ENCODE assay signal across 17 mouse cellular contexts in the genomic region with DNA sequence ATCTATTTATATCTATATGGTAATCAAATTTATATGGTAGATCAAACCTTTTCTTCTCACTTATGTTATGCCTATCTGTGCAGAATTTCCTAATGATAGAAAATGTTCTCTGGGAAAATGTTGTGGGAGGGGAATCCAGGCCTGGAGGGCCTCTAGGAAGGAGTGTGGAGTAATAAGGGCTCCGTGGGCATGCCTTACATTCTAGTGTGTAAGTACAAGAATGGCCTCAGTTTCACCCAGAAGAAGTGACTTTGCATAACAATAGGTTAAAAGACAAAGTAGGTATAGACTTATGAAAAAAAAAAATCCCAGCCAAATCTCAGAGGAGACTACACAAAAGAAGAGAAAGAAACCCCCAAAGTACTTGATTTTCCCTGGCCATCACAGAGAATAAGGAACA.
DNase-seq lines count a peak whose midpoint lies in the region; ATAC-seq and TF ChIP-seq lines count a peak whose summit lies in the region.
"Had no signal": no experiment of that assay in that cellular context is flagged by ENCODE, and none has a peak within 500 bp of the region (broad histone marks: within the 10 kb centered on the region; RNA-seq: fewer than 3 reads in every experiment).

No protein-coding gene starts in this region.

- TF ChIP-seq CTCF in heart, adult 2 months (IDR thresholded peaks at IDR 0.05), result no peak
- TF ChIP-seq CTCF in heart, postnatal 0 days (IDR thresholded peaks at IDR 0.05; ENCODE audit: low read depth), result no peak

- no peak overlapping the region for H3K4me2 ChIP-seq in heart, postnatal 0 days (ENCODE audit: low read depth, low read length)
- no peak overlapping the region for H3K4me2 ChIP-seq in midbrain, embryonic 12.5 days (replicated peaks)
- H3K4me2 ChIP-seq in midbrain, embryonic 15.5 days, result no peak overlapping the region
- no peak overlapping the region for H3K4me2 ChIP-seq in kidney, embryonic 14.5 days (replicated peaks; ENCODE audit: low read depth, low read length)
- H3K4me2 ChIP-seq: embryonic facial prominence, embryonic 13.5 days; forebrain, embryonic 12.5 days; hindbrain, embryonic 13.5 days; intestine, embryonic 15.5 days had no signal

- H3K9ac ChIP-seq in heart, adult 2 months (ENCODE audit: low read depth, low read length), result no peak overlapping the region
- no peak overlapping the region for H3K9ac ChIP-seq in heart, postnatal 0 days (replicated peaks; ENCODE audit: low read depth, low read length)
- no peak overlapping the region for H3K9ac ChIP-seq in midbrain, embryonic 12.5 days (replicated peaks)
- no peak overlapping the region for H3K9ac ChIP-seq in midbrain, embryonic 15.5 days
- H3K9ac ChIP-seq in kidney, embryonic 14.5 days (ENCODE audit: low read depth, low read length), result no peak overlapping the region
- H3K9ac ChIP-seq: embryonic facial prominence, embryonic 13.5 days; forebrain, embryonic 12.5 days; hindbrain, embryonic 13.5 days; intestine, embryonic 15.5 days had no signal

- H3K4me3 ChIP-seq in heart, adult 2 months, result no peak overlapping the region
- no peak overlapping the region for H3K4me3 ChIP-seq in heart, postnatal 0 days (ENCODE audit: low read depth, low read length)
- no peak overlapping the region for H3K4me3 ChIP-seq in midbrain, embryonic 12.5 days
- no peak overlapping the region for H3K4me3 ChIP-seq in midbrain, embryonic 15.5 days
- no peak overlapping the region for H3K4me3 ChIP-seq in kidney, embryonic 14.5 days (ENCODE audit: low read length)
- H3K4me3 ChIP-seq: embryonic facial prominence, embryonic 13.5 days; forebrain, embryonic 12.5 days; hindbrain, embryonic 13.5 days; intestine, embryonic 15.5 days had no signal

- WGBS in heart, adult 2 months, result 88% methylated on average over 1 of the region's 1 CpGs
- WGBS in heart, postnatal 0 days, result 87% methylated on average over 1 of the region's 1 CpGs
- WGBS in midbrain, embryonic 12.5 days, result 23% methylated on average over 1 of the region's 1 CpGs
- 24% methylated on average over 1 of the region's 1 CpGs for WGBS in midbrain, embryonic 15.5 days
- WGBS in kidney, embryonic 14.5 days, result 81% methylated on average over 1 of the region's 1 CpGs

- no peaks in the 10 kb centered on the region for H3K36me3 ChIP-seq in heart, adult 2 months (ENCODE audit: control insufficient read depth, insufficient read depth, low read length)
- H3K36me3 ChIP-seq in heart, postnatal 0 days (replicated peaks; ENCODE audit: control insufficient read depth, insufficient read depth, low read length), result no peaks in the 10 kb centered on the region; the same call in 1 of the 2 replicates
- no peaks in the 10 kb centered on the region for H3K36me3 ChIP-seq in midbrain, embryonic 12.5 days
- no peaks in the 10 kb centered on the region for H3K36me3 ChIP-seq in midbrain, embryonic 15.5 days (replicated peaks)
- H3K36me3 ChIP-seq in kidney, embryonic 14.5 days (ENCODE audit: control insufficient read depth, insufficient read depth, low read length), result no peaks in the 10 kb centered on the region
- H3K36me3 ChIP-seq: embryonic facial prominence, embryonic 13.5 days; forebrain, embryonic 12.5 days; hindbrain, embryonic 13.5 days; intestine, embryonic 15.5 days had no signal

- intact Hi-C loops in heart, adult 2 months (cut with DNase I), result no loop called here
- intact Hi-C loops in heart, postnatal 10 days (cut with DNase I), result no loop called here

- ATAC-seq in heart, postnatal 0 days (ENCODE audit: insufficient read depth, low read depth), result no peak
- no peak for ATAC-seq in midbrain, embryonic 12.5 days (ENCODE audit: low FRiP score, low read depth)
- no peak for ATAC-seq in midbrain, embryonic 15.5 days (replicated peaks)
- ATAC-seq in kidney, embryonic 14.5 days (ENCODE audit: low FRiP score, low TSS enrichment), result no peak
- ATAC-seq: activated CD4-positive, CD25-positive, alpha-beta regulatory T cell, adult 4 months; forebrain, embryonic 16.5 days; intestine, embryonic 15.5 days; Patski had no signal

- peaks cover 3% of the 10 kb centered on the region; the same call in 1 of the 2 replicates for H3K9me3 ChIP-seq in heart, postnatal 0 days (replicated peaks; ENCODE audit: control insufficient read depth, low read length)
- no peaks in the 10 kb centered on the region for H3K9me3 ChIP-seq in midbrain, embryonic 12.5 days
- no peaks in the 10 kb centered on the region for H3K9me3 ChIP-seq in midbrain, embryonic 15.5 days
- H3K9me3 ChIP-seq in kidney, embryonic 14.5 days (ENCODE audit: control insufficient read depth, low read length), result 0 out of 2 replicates have a peak, but pooled peaks cover 3% of the 10 kb centered on the region
- H3K9me3 ChIP-seq: embryonic facial prominence, embryonic 13.5 days; forebrain, embryonic 12.5 days; hindbrain, embryonic 13.5 days; intestine, embryonic 15.5 days had no signal

- TF ChIP-seq POLR2A in heart, adult 2 months (IDR thresholded peaks at IDR 0.05; ENCODE audit: insufficient read depth, low read depth, low read length), result no peak

- H3K27me3 ChIP-seq in heart, adult 2 months (ENCODE audit: control insufficient read depth, insufficient read depth, low read length), result no peaks in the 10 kb centered on the region
- no peaks in the 10 kb centered on the region for H3K27me3 ChIP-seq in heart, postnatal 0 days (ENCODE audit: control insufficient read depth, insufficient read depth, low read length)
- H3K27me3 ChIP-seq in midbrain, embryonic 12.5 days, result no peaks in the 10 kb centered on the region
- H3K27me3 ChIP-seq in midbrain, embryonic 15.5 days (replicated peaks), result no peaks in the 10 kb centered on the region
- no peaks in the 10 kb centered on the region for H3K27me3 ChIP-seq in kidney, embryonic 14.5 days (ENCODE audit: control insufficient read depth, insufficient read depth, low read length)
- H3K27me3 ChIP-seq: embryonic facial prominence, embryonic 13.5 days; forebrain, embryonic 12.5 days; hindbrain, embryonic 13.5 days; intestine, embryonic 15.5 days; Patski had no signal

- no peak for DNase-seq in heart, adult 2 months
- no peak for DNase-seq in heart, postnatal 10 days
- no peak for DNase-seq in heart, postnatal 0 days (ENCODE audit: low spot score)
- no peak for DNase-seq in heart, postnatal 4 days
- DNase-seq: adrenal gland, postnatal 14 days; cerebellum, postnatal 25 days; gastrocnemius, postnatal 10 days had no signal

- H3K79me2 ChIP-seq in heart, adult 2 months (replicated peaks; ENCODE audit: control insufficient read depth, insufficient read depth, low read length), result 0 out of 2 replicates have a peak, but pooled peaks cover 1% of the 10 kb centered on the region

- H3K27ac ChIP-seq in heart, adult 2 months, result peak overlapping the region; percentile 27; the same call in 1 of the 2 replicates
- H3K27ac ChIP-seq in heart, postnatal 0 days (ENCODE audit: low read depth), result peak overlapping the region; percentile 10; the same call in 1 of the 2 replicates
- 0 out of 2 replicates have a peak overlapping the region, but pooled peaks have one; percentile 1 for H3K27ac ChIP-seq in midbrain, embryonic 12.5 days (replicated peaks)
- no peak overlapping the region for H3K27ac ChIP-seq in midbrain, embryonic 15.5 days
- no peak overlapping the region for H3K27ac ChIP-seq in kidney, embryonic 14.5 days (ENCODE audit: low read depth, low read length)
- H3K27ac ChIP-seq: embryonic facial prominence, embryonic 13.5 days; forebrain, embryonic 12.5 days; hindbrain, embryonic 13.5 days; intestine, embryonic 15.5 days had no signal

- peaks cover 8% of the 10 kb centered on the region for H3K4me1 ChIP-seq in heart, adult 2 months (ENCODE audit: control insufficient read depth, insufficient read depth, low read length)
- H3K4me1 ChIP-seq in heart, postnatal 0 days (ENCODE audit: control insufficient read depth, insufficient read depth), result no peaks in the 10 kb centered on the region
- 0 out of 2 replicates have a peak, but pooled peaks cover 7% of the 10 kb centered on the region for H3K4me1 ChIP-seq in midbrain, embryonic 12.5 days
- H3K4me1 ChIP-seq in midbrain, embryonic 15.5 days, result no peaks in the 10 kb centered on the region
- H3K4me1 ChIP-seq in kidney, embryonic 14.5 days (ENCODE audit: control insufficient read depth, insufficient read depth, low read length), result peaks cover 4% of the 10 kb centered on the region; the same call in 1 of the 2 replicates
- H3K4me1 ChIP-seq: intestine, embryonic 15.5 days had no signal

- TF ChIP-seq EP300 in heart, adult 2 months (IDR thresholded peaks at IDR 0.05; ENCODE audit: insufficient read depth, low read depth, low read length), result no peak
- TF ChIP-seq EP300 in heart, postnatal 0 days (IDR thresholded peaks at IDR 0.05; ENCODE audit: low read depth), result no peak

Comparison
In these comparisons a context has a peak if more than half of its experiments do, and no peak if none do; other contexts are left out.
1. H3K27ac ChIP-seq: peak in heart, adult 2 months (single experiment), heart, postnatal 0 days (single experiment) and midbrain, embryonic 12.5 days (single experiment); none in midbrain, embryonic 15.5 days (single experiment) and kidney, embryonic 14.5 days (single experiment).